Mouse (Mus musculus) ZHBTc4 (cell line): ENCODE data around the gene Dclk1.

Source experiments
- DNase-seq: peaks from one replicate; pipeline ENCODE4 v3.0.0-alpha.2; 2011; ENCODE audit warnings: low read depth, low spot score

Dclk1 gene

GRCm38 (mm10) chr3:55333511-55333910 lies 91.3 kb downstream of the Dclk1 start:
- no peak for DNase-seq

- DNase-seq = no peak
Measured at GRCm38 (mm10) chr3:55336895-55337294, 94.7 kb downstream of the Dclk1 start.

GRCm38 (mm10) chr3:55337671-55338070 lies 95.5 kb downstream of the Dclk1 start:
- no peak for DNase-seq

- DNase-seq = no peak
Measured at GRCm38 (mm10) chr3:55342445-55342844, 100.3 kb downstream of the Dclk1 start.

GRCm38 (mm10) chr3:55347371-55348025 lies 105.3 kb downstream of the Dclk1 start:
- DNase-seq = no peak

- no peak for DNase-seq
Measured at GRCm38 (mm10) chr3:55348026-55348390, 105.8 kb downstream of the Dclk1 start.

- DNase-seq = no peak
Measured at GRCm38 (mm10) chr3:55350194-55350593, 108.0 kb downstream of the Dclk1 start.

- DNase-seq = peak; percentile 32
Measured at GRCm38 (mm10) chr3:55351281-55352052, 109.3 kb downstream of the Dclk1 start.

- DNase-seq = no peak
Measured at GRCm38 (mm10) chr3:55352529-55352928, 110.4 kb downstream of the Dclk1 start.

GRCm38 (mm10) chr3:55353169-55353568 lies 111.0 kb downstream of the Dclk1 start:
- DNase-seq = no peak

GRCm38 (mm10) chr3:55353909-55354511 lies 111.8 kb downstream of the Dclk1 start:
- DNase-seq = no peak

GRCm38 (mm10) chr3:55354765-55355164 lies 112.6 kb downstream of the Dclk1 start:
- peak; percentile 62 for DNase-seq

GRCm38 (mm10) chr3:55358486-55358885 lies 116.3 kb downstream of the Dclk1 start:
- no peak for DNase-seq

- DNase-seq = no peak
Measured at GRCm38 (mm10) chr3:55360836-55361235, 118.7 kb downstream of the Dclk1 start.

GRCm38 (mm10) chr3:55367166-55367565 lies 125.0 kb downstream of the Dclk1 start:
- no peak for DNase-seq

- DNase-seq = no peak
Measured at GRCm38 (mm10) chr3:55369156-55369555, 127.0 kb downstream of the Dclk1 start.

- peak; percentile 62 for DNase-seq
Measured at GRCm38 (mm10) chr3:55373689-55374088, 131.5 kb downstream of the Dclk1 start.

- no peak for DNase-seq
Measured at GRCm38 (mm10) chr3:55378591-55378990, 136.4 kb downstream of the Dclk1 start.

- DNase-seq = no peak
Measured at GRCm38 (mm10) chr3:55380471-55380870, 138.3 kb downstream of the Dclk1 start.

GRCm38 (mm10) chr3:55392605-55393004 lies 150.4 kb downstream of the Dclk1 start:
- DNase-seq = no peak

GRCm38 (mm10) chr3:55393549-55393948 lies 151.4 kb downstream of the Dclk1 start:
- DNase-seq = no peak

GRCm38 (mm10) chr3:55396792-55397191 lies 154.6 kb downstream of the Dclk1 start:
- DNase-seq = no peak
